ENCODE assay signal across 8 mouse cellular contexts in the genomic region with DNA sequence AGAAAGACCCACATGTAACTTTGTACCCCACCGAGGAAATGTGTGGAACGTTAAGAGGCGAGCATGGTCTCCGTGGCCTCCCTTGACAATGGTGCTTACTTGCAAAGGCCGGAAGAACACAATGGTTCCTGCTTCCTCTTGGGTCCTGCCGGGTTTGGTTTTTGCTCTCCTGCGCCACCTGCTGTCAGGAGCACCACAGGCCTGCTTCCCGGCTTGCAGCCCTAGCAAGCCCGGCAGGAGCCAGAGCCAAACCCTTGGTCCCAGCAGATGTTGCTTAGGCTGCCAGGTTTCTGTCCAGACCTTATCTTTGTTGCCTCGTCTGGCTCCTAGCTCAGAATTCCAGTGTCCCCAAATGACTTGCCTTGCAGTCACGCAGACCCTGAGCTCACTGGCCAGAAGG.
DNase-seq lines count a peak whose midpoint lies in the region; ATAC-seq lines count a peak whose summit lies in the region.

No protein-coding gene starts in this region.

- ATAC-seq in hindbrain, embryonic 11.5 days (ENCODE audit: low FRiP score), result peak; percentile 61; the same call in 1 of the 2 replicates

- no peak overlapping the region for H3K9ac ChIP-seq in hindbrain, embryonic 11.5 days (ENCODE audit: low read depth, low read length)

- H3K36me3 ChIP-seq in hindbrain, embryonic 11.5 days (ENCODE audit: control insufficient read depth, insufficient read depth, low read length), result no peaks in the 10 kb centered on the region

- WGBS in hindbrain, embryonic 11.5 days, result 10% methylated on average over 11 of the region's 11 CpGs

- H3K27me3 ChIP-seq in hindbrain, embryonic 11.5 days (ENCODE audit: control insufficient read depth, insufficient read depth, low read length), result no peaks in the 10 kb centered on the region

- H3K9me3 ChIP-seq in hindbrain, embryonic 11.5 days (ENCODE audit: control insufficient read depth, low read length), result no peaks in the 10 kb centered on the region

- no peak overlapping the region for H3K4me2 ChIP-seq in hindbrain, embryonic 11.5 days (replicated peaks; ENCODE audit: low read depth, low read length)

- peak overlapping the region; percentile 11; the same call in 1 of the 2 replicates for H3K27ac ChIP-seq in hindbrain, embryonic 11.5 days (ENCODE audit: low read depth, low read length)

- peak; percentile 93 for DNase-seq in Muller cell, postnatal 12 days (ENCODE audit: inconsistent ontology term)
- DNase-seq in cerebellum, adult 9-10 months, result peak; percentile 75
- peak; percentile 74 to 85 for DNase-seq in frontal cortex, postnatal 10 days (ENCODE audit: low spot score in 2 of 2)
- DNase-seq in hindbrain, embryonic 11.5 days (ENCODE audit: low spot score), result peak; percentile 91
- peak; percentile 90 to 91 for DNase-seq in layer of hippocampus, postnatal 14 days (ENCODE audit: low spot score in 2 of 2)
- peak; percentile 93 for DNase-seq in lung, postnatal 36 days
- peak; percentile 88 for DNase-seq in right cerebral cortex, adult 18-20 months
- peak; percentile 71 for DNase-seq in urinary bladder, adult 2 months (ENCODE audit: low spot score)

- no peak overlapping the region for H3K4me3 ChIP-seq in hindbrain, embryonic 11.5 days (ENCODE audit: low read depth, low read length)

- no peaks in the 10 kb centered on the region for H3K4me1 ChIP-seq in hindbrain, embryonic 11.5 days (replicated peaks; ENCODE audit: control insufficient read depth, insufficient read depth, low read length)
